Mouse (Mus musculus) liver, embryonic 16.5 days (tissue): ENCODE results near the gene Gas7. TPM values are rescaled to one million over a fixed set of nuclear protein-coding genes. Genes with fewer than 3 reads are reported as not detected.

Source experiments
- ATAC-seq: fragments of 200-750 bp; cut with Nextera tagmentation; 2 replicates; pipeline ENCODE4 v1.8.0; 2017; ENCODE audit warnings: low read depth, mild to moderate bottlenecking, moderate number of reproducible peaks, moderate library complexity
- H3K27ac ChIP-seq: fragments of 300-500 bp; sonication (generic); 2 replicates; pipeline ENCODE4 v1.5.1; 2014; ENCODE audit warnings: mild to moderate bottlenecking, low read length
- H3K27me3 ChIP-seq: fragments of 300-500 bp; sonication (generic); 2 replicates; pipeline ENCODE4 v1.6.1; 2014; ENCODE audit warnings: low read depth, low read length, mixed read lengths; ENCODE audit not compliant: control insufficient read depth, insufficient read depth
- H3K36me3 ChIP-seq: fragments of 300-500 bp; sonication (generic); 2 replicates; pipeline ENCODE4 v1.6.1; 2014; ENCODE audit warnings: mild to moderate bottlenecking; ENCODE audit not compliant: control insufficient read depth, insufficient read depth
- H3K4me1 ChIP-seq: fragments of 300-500 bp; sonication (generic); 2 replicates; pipeline ENCODE4 v1.6.1; 2014; ENCODE audit warnings: low read depth, low read length, mixed read lengths; ENCODE audit not compliant: control insufficient read depth
- H3K4me2 ChIP-seq: fragments of 300-500 bp; sonication (generic); 2 replicates; pipeline ENCODE4 v1.6.1; 2014; ENCODE audit warnings: low read depth, low read length, mixed read lengths
- H3K4me3 ChIP-seq: fragments of 300-500 bp; sonication (generic); 2 replicates; pipeline ENCODE4 v1.5.1; 2014; ENCODE audit warnings: low read depth, mild to moderate bottlenecking, low read length
- H3K9ac ChIP-seq: fragments of 300-500 bp; sonication (generic); 2 replicates; pipeline ENCODE4 v1.6.1; 2014; ENCODE audit warnings: low read depth, low read length
- H3K9me3 ChIP-seq: fragments of 300-500 bp; sonication (generic); replicated peaks from 2 replicates; pipeline ENCODE4 v1.6.1; 2016; ENCODE audit warnings: low read length; ENCODE audit not compliant: control insufficient read depth
- WGBS: fragments of 180-500 bp; shearing (Covaris S2); extraction: QIAGEN DNeasy Blood & Tissue Kit; methylation state at CpG from one replicate; pipeline ENCODE4 v1.1.7; 2014; ENCODE audit not compliant: insufficient replicate concordance; 5-methylcytosine and 5-hydroxymethylcytosine counted together
- polyA plus RNA-seq: library from polyadenylated mRNA; unstranded; fragments of >200 nt; fragmentation: Nextera tagmentation; extraction: Ambion mirVana; gene quantifications from 2 replicates; pipeline ENCODE4 v1.2.1, GENCODE M21; 2015

Gene Gas7
- polyA plus RNA-seq, 1 experiment from 2014 or later = 2.5 TPM

GRCm38 (mm10) chr11:67445058-67445825 is 10.0 kb upstream of the Gas7 start:
- Histone ChIP-seq H3K9ac (no peak overlapping the region), H3K27ac (no peak overlapping the region), H3K4me3 (no peak overlapping the region), H3K27me3 (no peaks in the 10 kb centered on the region), H3K36me3 (no peaks in the 10 kb centered on the region), H3K4me2 (no peak overlapping the region), H3K9me3 (no peaks in the 10 kb centered on the region), H3K4me1 (no peaks in the 10 kb centered on the region)
- no peak for ATAC-seq
- 60% methylated on average over 14 of the region's 14 CpGs for WGBS

GRCm38 (mm10) chr11:67451525-67451924 is 3.7 kb upstream of the Gas7 start:
- Histone ChIP-seq H3K4me1 (no peaks in the 10 kb centered on the region), H3K4me3 (no peak overlapping the region), H3K4me2 (no peak overlapping the region), H3K9me3 (no peaks in the 10 kb centered on the region), H3K36me3 (no peaks in the 10 kb centered on the region), H3K27me3 (peaks cover 24% of the 10 kb centered on the region), H3K9ac (no peak overlapping the region), H3K27ac (no peak overlapping the region)
- no peak for ATAC-seq
- WGBS = 71% methylated on average over 5 of the region's 5 CpGs

GRCm38 (mm10) chr11:67455527-67455981 is 317 bp downstream of the Gas7 start:
- Histone ChIP-seq H3K27ac (no peak overlapping the region), H3K4me1 (no peaks in the 10 kb centered on the region), H3K9me3 (no peaks in the 10 kb centered on the region), H3K27me3 (peaks cover 28% of the 10 kb centered on the region), H3K4me2 (peak overlapping the region; percentile 73), H3K9ac (peak overlapping the region; percentile 33; the same call in 1 of the 2 replicates), H3K4me3 (peak overlapping the region; percentile 59), H3K36me3 (no peaks in the 10 kb centered on the region)
- ATAC-seq = no peak
- WGBS = 1% methylated on average over 41 of the region's 42 CpGs

GRCm38 (mm10) chr11:67456029-67456428 is 792 bp downstream of the Gas7 start:
- Histone ChIP-seq H3K4me1 (no peaks in the 10 kb centered on the region), H3K36me3 (no peaks in the 10 kb centered on the region), H3K4me2 (peak overlapping the region; percentile 73), H3K27me3 (peaks cover 28% of the 10 kb centered on the region), H3K27ac (no peak overlapping the region), H3K9me3 (no peaks in the 10 kb centered on the region), H3K9ac (no peak overlapping the region), H3K4me3 (peak overlapping the region; percentile 59)
- WGBS = 31% methylated on average over 7 of the region's 7 CpGs
- ATAC-seq = no peak

- Histone ChIP-seq H3K9ac (no peak overlapping the region), H3K4me1 (no peaks in the 10 kb centered on the region), H3K36me3 (no peaks in the 10 kb centered on the region), H3K4me3 (no peak overlapping the region), H3K9me3 (no peaks in the 10 kb centered on the region), H3K27ac (no peak overlapping the region), H3K4me2 (no peak overlapping the region), H3K27me3 (peaks cover 28% of the 10 kb centered on the region)
- 18% methylated on average over 2 of the region's 2 CpGs for WGBS
- no peak for ATAC-seq
These were observed 2.9 kb downstream of the Gas7 start for GRCm38 (mm10) chr11:67458171-67458570.

GRCm38 (mm10) chr11:67467132-67467531 is 11.9 kb downstream of the Gas7 start:
- Histone ChIP-seq H3K36me3 (no peaks in the 10 kb centered on the region), H3K9ac (no peak overlapping the region), H3K9me3 (no peaks in the 10 kb centered on the region), H3K4me3 (no peak overlapping the region), H3K27me3 (no peaks in the 10 kb centered on the region), H3K27ac (no peak overlapping the region), H3K4me1 (no peaks in the 10 kb centered on the region), H3K4me2 (no peak overlapping the region)
- 47% methylated on average over 4 of the region's 4 CpGs for WGBS
- ATAC-seq = no peak

GRCm38 (mm10) chr11:67468846-67469245 is 13.6 kb downstream of the Gas7 start:
- H3K9ac ChIP-seq = no peak overlapping the region
- ATAC-seq = no peak
- H3K9me3 ChIP-seq = no peaks in the 10 kb centered on the region
- no peaks in the 10 kb centered on the region for H3K27me3 ChIP-seq
- no peak overlapping the region for H3K4me3 ChIP-seq
- 65% methylated on average over 7 of the region's 7 CpGs for WGBS
- no peaks in the 10 kb centered on the region for H3K36me3 ChIP-seq
- H3K27ac ChIP-seq = no peak overlapping the region
- no peak overlapping the region for H3K4me2 ChIP-seq
- H3K4me1 ChIP-seq = no peaks in the 10 kb centered on the region

- Histone ChIP-seq H3K27me3 (no peaks in the 10 kb centered on the region), H3K4me2 (no peak overlapping the region), H3K9me3 (no peaks in the 10 kb centered on the region), H3K36me3 (no peaks in the 10 kb centered on the region), H3K4me3 (no peak overlapping the region), H3K9ac (no peak overlapping the region), H3K4me1 (no peaks in the 10 kb centered on the region), H3K27ac (no peak overlapping the region)
- WGBS = 52% methylated on average over 5 of the region's 5 CpGs
- ATAC-seq = no peak
These were observed 19.4 kb downstream of the Gas7 start for GRCm38 (mm10) chr11:67474590-67474989.

GRCm38 (mm10) chr11:67479534-67479933 is 24.3 kb downstream of the Gas7 start:
- Histone ChIP-seq H3K27me3 (no peaks in the 10 kb centered on the region), H3K9ac (no peak overlapping the region), H3K9me3 (no peaks in the 10 kb centered on the region), H3K36me3 (no peaks in the 10 kb centered on the region), H3K4me2 (no peak overlapping the region), H3K4me3 (no peak overlapping the region), H3K27ac (no peak overlapping the region), H3K4me1 (no peaks in the 10 kb centered on the region)
- no peak for ATAC-seq
- 16% methylated on average over 4 of the region's 4 CpGs for WGBS
